Mouse (Mus musculus): ENCODE results near the gene Phc2. TPM values are rescaled to one million over a fixed set of nuclear protein-coding genes. Genes with fewer than 3 reads are reported as not detected.

Phc2 gene
- polyA plus RNA-seq, 1 experiment from 2014 or later: 61.5 TPM

DNA sequence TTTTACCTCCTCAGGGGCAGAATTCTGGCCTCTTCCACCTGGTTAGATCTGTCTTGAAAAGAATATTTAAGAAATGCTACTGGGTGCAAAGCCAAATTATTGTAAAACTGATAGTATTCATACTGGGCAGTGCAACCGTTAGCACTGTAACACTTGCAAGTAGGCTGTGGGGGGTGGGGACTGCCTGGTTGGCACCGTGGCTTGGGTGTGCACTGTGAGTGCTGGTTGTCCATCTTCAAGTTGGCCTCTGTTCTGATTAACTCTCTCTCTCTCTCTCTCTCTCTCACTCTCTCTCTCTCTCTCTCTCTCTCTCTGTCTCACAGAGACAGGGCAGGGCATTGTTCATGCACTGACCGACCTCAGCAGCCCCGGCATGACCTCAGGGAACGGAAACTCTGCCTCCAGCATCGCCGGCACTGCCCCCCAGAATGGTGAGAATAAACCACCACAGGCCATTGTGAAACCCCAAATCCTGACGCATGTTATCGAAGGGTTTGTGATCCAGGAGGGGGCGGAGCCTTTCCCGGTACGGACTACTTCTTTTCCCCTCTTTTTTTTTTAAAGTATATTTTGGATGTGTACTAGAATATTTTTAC lies 88.6 kb downstream of the Phc2 start:
- no peak for ATAC-seq (ENCODE audit: insufficient number of reproducible peaks, low FRiP score, low TSS enrichment, low read depth)
- 0 out of 2 replicates have a peak overlapping the region, but pooled peaks have one; percentile 45 for H3K27ac ChIP-seq (replicated peaks)
- H3K27me3 ChIP-seq: no peaks in the 10 kb centered on the region
- 59% methylated on average over 12 of the region's 12 CpGs for WGBS
- no peaks in the 10 kb centered on the region for H3K9me3 ChIP-seq (replicated peaks)
- no peak overlapping the region for H3K9ac ChIP-seq
- H3K4me1 ChIP-seq: peaks cover 38% of the 10 kb centered on the region
- H3K4me3 ChIP-seq (replicated peaks): no peak overlapping the region
- no peak overlapping the region for H3K4me2 ChIP-seq (replicated peaks)
- H3K36me3 ChIP-seq: peaks cover 46% of the 10 kb centered on the region

GRCm38 (mm10) chr4:128745160-128745559 lies 90.7 kb downstream of the Phc2 start:
- Histone ChIP-seq H3K4me3 (replicated peaks) (no peak overlapping the region), H3K9ac (no peak overlapping the region), H3K4me2 (replicated peaks) (no peak overlapping the region), H3K9me3 (replicated peaks) (no peaks in the 10 kb centered on the region), H3K27me3 (no peaks in the 10 kb centered on the region), H3K4me1 (peaks cover 44% of the 10 kb centered on the region), H3K36me3 (peaks cover 65% of the 10 kb centered on the region), H3K27ac (replicated peaks) (no peak overlapping the region; the same call in 1 of the 2 replicates)
- ATAC-seq (ENCODE audit: insufficient number of reproducible peaks, low FRiP score, low TSS enrichment, low read depth): no peak
- 80% methylated on average over 8 of the region's 8 CpGs for WGBS

DNA sequence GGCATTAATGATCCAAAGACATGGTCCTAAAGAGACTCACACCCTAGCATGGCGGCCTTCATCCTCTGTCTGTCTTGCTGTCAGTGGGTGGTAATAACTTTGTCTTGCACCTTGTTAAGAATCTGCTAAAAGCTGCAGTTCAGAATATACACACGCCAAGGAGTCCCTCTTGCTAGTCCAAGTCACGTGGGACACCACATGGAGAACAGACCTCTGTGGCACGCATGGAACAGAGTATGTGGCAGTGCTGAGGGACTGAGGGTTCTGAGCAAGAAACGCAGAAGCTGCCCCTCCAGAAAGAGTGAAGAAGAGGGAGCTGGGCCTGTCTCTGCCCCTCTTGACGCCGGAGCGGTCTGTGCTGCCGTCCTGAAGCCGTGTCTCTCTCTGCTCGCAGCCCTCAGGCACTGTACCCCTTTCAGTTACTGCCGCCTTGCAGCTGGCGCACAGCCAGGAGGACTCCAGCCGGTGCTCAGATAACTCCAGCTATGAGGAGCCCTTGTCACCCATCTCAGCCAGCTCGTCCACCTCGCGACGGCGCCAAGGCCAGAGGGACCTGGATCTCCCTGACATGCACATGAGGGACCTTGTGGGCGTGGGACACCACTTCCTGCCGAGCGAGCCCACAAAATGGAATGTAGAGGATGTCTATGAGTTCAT lies 93.2 kb downstream of the Phc2 start:
- Histone ChIP-seq H3K4me2 (replicated peaks) (no peak overlapping the region), H3K27ac (replicated peaks) (peak overlapping the region; percentile 39), H3K36me3 (peaks cover 91% of the 10 kb centered on the region), H3K27me3 (no peaks in the 10 kb centered on the region), H3K4me1 (peaks cover 36% of the 10 kb centered on the region), H3K9me3 (replicated peaks) (no peaks in the 10 kb centered on the region), H3K9ac (no peak overlapping the region), H3K4me3 (replicated peaks) (no peak overlapping the region)
- ATAC-seq (ENCODE audit: insufficient number of reproducible peaks, low FRiP score, low TSS enrichment, low read depth): no peak
- WGBS: 77% methylated on average over 22 of the region's 22 CpGs

GRCm38 (mm10) chr4:128748309-128748708 lies 93.8 kb downstream of the Phc2 start:
- 75% methylated on average over 7 of the region's 7 CpGs for WGBS
- no peaks in the 10 kb centered on the region for H3K9me3 ChIP-seq (replicated peaks)
- H3K27ac ChIP-seq (replicated peaks): peak overlapping the region; percentile 39

GRCm38 (mm10) chr4:128751006-128751405 lies 96.5 kb downstream of the Phc2 start:
- H3K9ac ChIP-seq: no peak overlapping the region
- no peak overlapping the region for H3K4me2 ChIP-seq (replicated peaks)
- no peak overlapping the region for H3K27ac ChIP-seq (replicated peaks)
- H3K9me3 ChIP-seq (replicated peaks): no peaks in the 10 kb centered on the region
- H3K36me3 ChIP-seq: peaks cover 82% of the 10 kb centered on the region
- ATAC-seq (ENCODE audit: insufficient number of reproducible peaks, low FRiP score, low TSS enrichment, low read depth): no peak
- H3K27me3 ChIP-seq: no peaks in the 10 kb centered on the region
- H3K4me3 ChIP-seq (replicated peaks): no peak overlapping the region
- H3K4me1 ChIP-seq: peaks cover 37% of the 10 kb centered on the region
- WGBS: 59% methylated on average over 5 of the region's 5 CpGs

More at GRCm38 (mm10) chr4:128748309-128748708, 93.8 kb downstream of the Phc2 start:
- no peak overlapping the region for H3K4me3 ChIP-seq (replicated peaks)
- H3K9ac ChIP-seq: no peak overlapping the region
- peaks cover 97% of the 10 kb centered on the region for H3K36me3 ChIP-seq
- no peak for ATAC-seq (ENCODE audit: insufficient number of reproducible peaks, low FRiP score, low TSS enrichment, low read depth)
- H3K27me3 ChIP-seq: no peaks in the 10 kb centered on the region
- peaks cover 30% of the 10 kb centered on the region for H3K4me1 ChIP-seq
- no peak overlapping the region for H3K4me2 ChIP-seq (replicated peaks)

DNA sequence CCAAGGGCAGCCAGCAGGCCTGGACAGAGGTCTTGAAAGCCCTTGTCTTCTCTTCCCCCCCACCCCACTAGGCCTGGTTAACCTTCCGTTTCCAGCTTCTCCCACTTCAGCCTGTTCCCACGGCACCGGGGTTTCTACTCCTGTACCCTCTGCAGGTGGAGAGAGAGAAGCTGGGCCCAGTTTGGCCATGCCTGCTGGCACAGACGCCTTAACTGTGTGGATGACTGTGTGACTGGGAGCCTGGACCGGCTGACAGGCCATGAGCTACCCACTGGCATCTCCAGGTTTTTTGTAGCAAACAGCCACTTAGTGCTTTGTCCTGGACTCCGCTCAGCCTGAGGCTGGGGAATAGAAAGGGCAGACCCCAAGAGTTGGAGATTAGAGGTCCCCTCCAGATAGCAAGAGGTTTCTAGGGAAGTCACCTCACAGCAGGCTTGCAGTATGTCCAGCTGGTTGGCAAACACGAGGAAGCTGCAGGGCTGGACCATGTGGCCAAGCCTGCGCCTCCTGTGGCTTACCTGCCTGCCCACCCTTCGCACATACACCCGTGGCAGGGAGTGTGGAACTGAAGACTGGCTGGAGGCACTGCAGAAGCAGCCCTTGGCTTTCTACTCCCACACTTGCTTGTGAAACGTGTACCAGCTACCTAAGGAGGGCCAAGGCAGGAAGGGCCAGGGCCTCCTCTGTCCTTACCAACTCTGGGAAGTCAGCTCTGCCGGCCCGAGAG lies 97.7 kb downstream of the Phc2 start:
- H3K4me3 ChIP-seq (replicated peaks): no peak overlapping the region
- no peak for ATAC-seq (ENCODE audit: insufficient number of reproducible peaks, low FRiP score, low TSS enrichment, low read depth)
- H3K27me3 ChIP-seq: no peaks in the 10 kb centered on the region
- H3K4me1 ChIP-seq: peaks cover 36% of the 10 kb centered on the region
- H3K36me3 ChIP-seq: peaks cover 70% of the 10 kb centered on the region
- no peaks in the 10 kb centered on the region for H3K9me3 ChIP-seq (replicated peaks)
- H3K9ac ChIP-seq: no peak overlapping the region
- no peak overlapping the region for H3K4me2 ChIP-seq (replicated peaks)
- H3K27ac ChIP-seq (replicated peaks): no peak overlapping the region
- 87% methylated on average over 13 of the region's 13 CpGs for WGBS

DNA sequence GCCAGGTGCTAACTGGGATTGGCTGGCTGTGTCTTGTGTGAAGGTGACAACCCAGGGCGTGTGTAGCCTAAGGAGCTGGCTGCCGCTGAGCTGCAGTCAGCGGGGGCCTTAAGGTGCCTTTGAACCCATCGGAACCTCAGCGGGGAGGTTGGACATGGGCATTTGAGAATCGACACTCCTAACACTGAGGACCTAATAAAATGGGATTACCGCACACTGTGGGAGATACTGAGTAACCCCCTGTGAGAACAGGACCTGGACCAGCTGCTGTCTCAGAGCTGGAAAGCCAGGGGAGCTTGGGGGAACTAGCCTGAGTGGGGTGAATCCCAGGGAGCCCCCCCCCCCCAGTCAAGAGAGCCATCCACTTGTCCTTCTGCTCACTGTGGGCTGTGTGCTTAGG lies 99.1 kb downstream of the Phc2 start:
- 91% methylated on average over 7 of the region's 7 CpGs for WGBS
- peaks cover 56% of the 10 kb centered on the region for H3K36me3 ChIP-seq
- ATAC-seq (ENCODE audit: insufficient number of reproducible peaks, low FRiP score, low TSS enrichment, low read depth): no peak

GRCm38 (mm10) chr4:128755064-128755463 lies 100.6 kb downstream of the Phc2 start, which contains the start of gene A3galt2:
TSS of gene A3galt2 (plus strand) at chr4:128755364.
- Histone ChIP-seq H3K4me2 (replicated peaks) (no peak within 1 kb of the TSS), H3K9me3 (replicated peaks) (no peaks in the 10 kb centered on the region), H3K4me1 (0 out of 2 replicates have a peak, but pooled peaks cover 22% of the 10 kb centered on the region), H3K27ac (replicated peaks) (no peak within 1 kb of the TSS; the same call in 1 of the 2 replicates), H3K36me3 (peaks cover 42% of the 10 kb centered on the region), H3K9ac (no peak within 1 kb of the TSS), H3K27me3 (no peaks in the 10 kb centered on the region), H3K4me3 (replicated peaks) (no peak within 1 kb of the TSS)
- 70% methylated on average over 3 of the region's 3 CpGs for WGBS
- no peak for ATAC-seq (ENCODE audit: insufficient number of reproducible peaks, low FRiP score, low TSS enrichment, low read depth)

More for the DNA sequence above, 99.1 kb downstream of the Phc2 start:
- H3K9ac ChIP-seq: no peak overlapping the region
- H3K27me3 ChIP-seq: no peaks in the 10 kb centered on the region
- no peak overlapping the region for H3K4me2 ChIP-seq (replicated peaks)
- no peaks in the 10 kb centered on the region for H3K9me3 ChIP-seq (replicated peaks)
- H3K4me1 ChIP-seq: peaks cover 28% of the 10 kb centered on the region; the same call in 1 of the 2 replicates
- H3K4me3 ChIP-seq (replicated peaks): no peak overlapping the region
- no peak overlapping the region for H3K27ac ChIP-seq (replicated peaks)

- WGBS: 73% methylated on average over 7 of the region's 7 CpGs
- Histone ChIP-seq H3K4me1 (0 out of 2 replicates have a peak, but pooled peaks cover 22% of the 10 kb centered on the region), H3K4me2 (replicated peaks) (no peak overlapping the region)
Observed at GRCm38 (mm10) chr4:128755900-128756299, 101.4 kb downstream of the Phc2 start.

GRCm38 (mm10) chr4:128759214-128759613 lies 104.7 kb downstream of the Phc2 start:
- H3K4me2 ChIP-seq (replicated peaks): no peak overlapping the region
- H3K4me1 ChIP-seq: 0 out of 2 replicates have a peak, but pooled peaks cover 22% of the 10 kb centered on the region
- H3K9me3 ChIP-seq (replicated peaks): no peaks in the 10 kb centered on the region
- no peaks in the 10 kb centered on the region for H3K27me3 ChIP-seq
- ATAC-seq (ENCODE audit: insufficient number of reproducible peaks, low FRiP score, low TSS enrichment, low read depth): no peak
- no peak overlapping the region for H3K9ac ChIP-seq
- 86% methylated on average over 5 of the region's 5 CpGs for WGBS
- H3K4me3 ChIP-seq (replicated peaks): no peak overlapping the region
- peaks cover under 1% of the 10 kb centered on the region; the same call in 1 of the 2 replicates for H3K36me3 ChIP-seq
- H3K27ac ChIP-seq (replicated peaks): no peak overlapping the region

More at GRCm38 (mm10) chr4:128755900-128756299, 101.4 kb downstream of the Phc2 start:
- H3K9me3 ChIP-seq (replicated peaks): no peaks in the 10 kb centered on the region
- H3K27me3 ChIP-seq: no peaks in the 10 kb centered on the region
- H3K9ac ChIP-seq: no peak overlapping the region
- no peak; the same call in 1 of the 2 replicates for ATAC-seq (ENCODE audit: insufficient number of reproducible peaks, low FRiP score, low TSS enrichment, low read depth)
- H3K4me3 ChIP-seq (replicated peaks): no peak overlapping the region
- H3K27ac ChIP-seq (replicated peaks): no peak overlapping the region; the same call in 1 of the 2 replicates
- H3K36me3 ChIP-seq: peaks cover 34% of the 10 kb centered on the region

DNA sequence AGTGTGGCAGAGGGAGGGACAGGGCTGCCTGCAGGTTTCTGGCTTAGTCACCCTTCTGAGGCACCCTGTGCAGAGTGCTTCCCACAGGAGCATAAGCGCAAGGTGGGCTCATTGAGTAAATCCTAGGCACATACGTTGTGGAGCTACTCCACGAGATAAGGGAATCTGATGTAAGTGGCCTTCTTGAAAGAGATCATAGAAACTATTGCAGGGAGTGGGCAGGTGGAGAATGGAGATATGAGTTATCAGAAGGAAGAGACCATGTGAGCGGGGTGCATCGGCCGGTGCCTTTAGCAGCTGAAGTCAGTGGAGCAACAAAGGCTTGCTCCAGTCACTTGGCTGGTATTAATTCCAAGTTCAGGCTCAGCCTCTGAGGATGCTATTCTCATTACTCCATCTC lies 105.5 kb downstream of the Phc2 start:
- H3K4me3 ChIP-seq (replicated peaks): no peak overlapping the region
- H3K4me2 ChIP-seq (replicated peaks): no peak overlapping the region
- 0 out of 2 replicates have a peak, but pooled peaks cover 20% of the 10 kb centered on the region for H3K4me1 ChIP-seq
- no peak overlapping the region for H3K9ac ChIP-seq
- no peaks in the 10 kb centered on the region for H3K36me3 ChIP-seq
- 95% methylated on average over 6 of the region's 6 CpGs for WGBS
- H3K9me3 ChIP-seq (replicated peaks): no peaks in the 10 kb centered on the region
- no peak for ATAC-seq (ENCODE audit: insufficient number of reproducible peaks, low FRiP score, low TSS enrichment, low read depth)
- no peaks in the 10 kb centered on the region for H3K27me3 ChIP-seq
- no peak overlapping the region for H3K27ac ChIP-seq (replicated peaks)
